Mouse (Mus musculus) embryonic facial prominence, embryonic 12.5 days (tissue): ENCODE measurements around the gene Dcxr. TPM values are rescaled to one million over a fixed set of nuclear protein-coding genes. Genes with fewer than 3 reads are reported as not detected.
A peak's percentile ranks its signal among the peaks of the same experiment; 100 is the strongest.

Source experiments
- ATAC-seq: fragments of 200-750 bp; cut with Nextera tagmentation; 2 replicates; pipeline ENCODE4 v1.8.0; 2017; ENCODE audit not compliant: insufficient number of reproducible peaks, insufficient read depth, low FRiP score, low TSS enrichment
- H3K27ac ChIP-seq: fragments of 300-500 bp; sonication (generic); 2 replicates; pipeline ENCODE4 v1.5.1; 2016; ENCODE audit warnings: mild to moderate bottlenecking
- H3K27me3 ChIP-seq: fragments of 300-500 bp; sonication (generic); 2 replicates; pipeline ENCODE4 v1.6.1; 2016; ENCODE audit warnings: mild to moderate bottlenecking, moderate library complexity
- H3K36me3 ChIP-seq: fragments of 300-500 bp; sonication (generic); 2 replicates; pipeline ENCODE4 v1.6.1; 2016; ENCODE audit warnings: mild to moderate bottlenecking
- H3K4me1 ChIP-seq: fragments of 300-500 bp; sonication (generic); 2 replicates; pipeline ENCODE4 v1.6.1; 2016
- H3K4me2 ChIP-seq: fragments of 300-500 bp; sonication (generic); replicated peaks from 2 replicates; pipeline ENCODE4 v1.6.1; 2016; ENCODE audit warnings: mild to moderate bottlenecking, moderate library complexity
- H3K4me3 ChIP-seq: fragments of 300-500 bp; sonication (generic); 2 replicates; pipeline ENCODE4 v1.5.1; 2016; ENCODE audit warnings: mild to moderate bottlenecking
- H3K9ac ChIP-seq: fragments of 300-500 bp; sonication (generic); 2 replicates; pipeline ENCODE4 v1.6.1; 2016; ENCODE audit warnings: mild to moderate bottlenecking, moderate library complexity
- H3K9me3 ChIP-seq: fragments of 300-500 bp; sonication (generic); 2 replicates; pipeline ENCODE4 v1.6.1; 2016; ENCODE audit warnings: mild to moderate bottlenecking, moderate library complexity
- WGBS: fragments of 180-500 bp; shearing (Covaris S2); methylation state at CpG from one replicate; pipeline ENCODE4 v1.1.7; 2016; 5-methylcytosine and 5-hydroxymethylcytosine counted together
- polyA plus RNA-seq: library from polyadenylated mRNA; unstranded; fragments of >200 nt; fragmentation: Nextera tagmentation; extraction: Ambion mirVana; gene quantifications from 2 replicates; pipeline ENCODE4 v1.2.1, GENCODE M21; 2016

Dcxr gene
- polyA plus RNA-seq, 1 experiment from 2014 or later: 11.5 TPM

- no peaks in the 10 kb centered on the region for H3K27me3 ChIP-seq
- peak overlapping the region; percentile 31; the same call in 1 of the 2 replicates for H3K9ac ChIP-seq
- peak overlapping the region; percentile 70 for H3K27ac ChIP-seq
- ATAC-seq: peak; percentile 48; the same call in 1 of the 2 replicates
- no peaks in the 10 kb centered on the region for H3K9me3 ChIP-seq
- H3K36me3 ChIP-seq: peaks cover 29% of the 10 kb centered on the region
- WGBS: 15% methylated on average over 8 of the region's 8 CpGs
- H3K4me1 ChIP-seq: peaks cover 48% of the 10 kb centered on the region
- no peak overlapping the region for H3K4me3 ChIP-seq
- 0 out of 2 replicates have a peak overlapping the region, but pooled peaks have one; percentile 0 for H3K4me2 ChIP-seq
These were observed 22.4 kb downstream of the Dcxr start for GRCm38 (mm10) chr11:120704486-120705325.

- no peak for ATAC-seq
- Histone ChIP-seq H3K4me1 (peaks cover 48% of the 10 kb centered on the region), H3K4me3 (no peak overlapping the region), H3K36me3 (peaks cover 29% of the 10 kb centered on the region), H3K4me2 (0 out of 2 replicates have a peak overlapping the region, but pooled peaks have one; percentile 0), H3K27me3 (no peaks in the 10 kb centered on the region), H3K9me3 (no peaks in the 10 kb centered on the region), H3K9ac (peak overlapping the region; percentile 31; the same call in 1 of the 2 replicates), H3K27ac (peak overlapping the region; percentile 70)
- WGBS: 25% methylated on average over 15 of the region's 15 CpGs
These were observed 23.2 kb downstream of the Dcxr start for GRCm38 (mm10) chr11:120703696-120704454.

- no peak for ATAC-seq
- Histone ChIP-seq H3K4me1 (peaks cover 17% of the 10 kb centered on the region), H3K9ac (peak overlapping the region; percentile 4; the same call in 1 of the 2 replicates), H3K27ac (no peak overlapping the region; the same call in 1 of the 2 replicates), H3K27me3 (no peaks in the 10 kb centered on the region), H3K4me3 (no peak overlapping the region), H3K9me3 (no peaks in the 10 kb centered on the region), H3K36me3 (peaks cover 53% of the 10 kb centered on the region), H3K4me2 (no peak overlapping the region)
- WGBS: 63% methylated on average over 10 of the region's 10 CpGs
These were observed 29.3 kb downstream of the Dcxr start for GRCm38 (mm10) chr11:120697741-120698140.

- Histone ChIP-seq H3K27me3 (no peaks in the 10 kb centered on the region), H3K4me2 (no peak overlapping the region), H3K27ac (no peak overlapping the region), H3K9ac (no peak overlapping the region), H3K36me3 (peaks cover 46% of the 10 kb centered on the region), H3K4me1 (peaks cover 17% of the 10 kb centered on the region), H3K4me3 (no peak overlapping the region), H3K9me3 (no peaks in the 10 kb centered on the region)
- WGBS: 95% methylated on average over 6 of the region's 6 CpGs
- ATAC-seq: no peak
These were observed 30.5 kb downstream of the Dcxr start for GRCm38 (mm10) chr11:120696568-120696967.

- 35% methylated on average over 12 of the region's 12 CpGs for whole genome bisulfite sequencing
- Histone ChIP-seq H3K27me3 (no peaks in the 10 kb centered on the region), H3K9me3 (no peaks in the 10 kb centered on the region), H3K9ac (no peak overlapping the region; the same call in 1 of the 2 replicates), H3K27ac (peak overlapping the region; percentile 68), H3K4me3 (no peak overlapping the region), H3K4me1 (peaks cover 17% of the 10 kb centered on the region), H3K36me3 (peaks cover 42% of the 10 kb centered on the region), H3K4me2 (no peak overlapping the region)
- no peak for ATAC-seq
These were observed 31.4 kb downstream of the Dcxr start for GRCm38 (mm10) chr11:120695641-120696040.

- no peaks in the 10 kb centered on the region for H3K27me3 ChIP-seq
- peaks cover 17% of the 10 kb centered on the region for H3K4me1 ChIP-seq
- no peak overlapping the region for H3K9ac ChIP-seq
- 18% methylated on average over 4 of the region's 4 CpGs for WGBS
- no peak overlapping the region for H3K4me2 ChIP-seq
- peak overlapping the region; percentile 68; the same call in 1 of the 2 replicates for H3K27ac ChIP-seq
- H3K36me3 ChIP-seq: peaks cover 46% of the 10 kb centered on the region
- ATAC-seq: no peak
- no peaks in the 10 kb centered on the region for H3K9me3 ChIP-seq
- no peak overlapping the region for H3K4me3 ChIP-seq
These were observed 31.9 kb downstream of the Dcxr start for GRCm38 (mm10) chr11:120695184-120695583.

GRCm38 (mm10) chr11:120693461-120693860, 33.6 kb downstream of the Dcxr start:
- WGBS: 71% methylated on average over 3 of the region's 3 CpGs
- peaks cover 51% of the 10 kb centered on the region for H3K36me3 ChIP-seq
- H3K4me2 ChIP-seq: no peak overlapping the region
- no peaks in the 10 kb centered on the region for H3K9me3 ChIP-seq
- H3K4me1 ChIP-seq: peaks cover 17% of the 10 kb centered on the region
- ATAC-seq: no peak
- H3K27ac ChIP-seq: no peak overlapping the region
- H3K27me3 ChIP-seq: no peaks in the 10 kb centered on the region
- H3K9ac ChIP-seq: no peak overlapping the region
- H3K4me3 ChIP-seq: no peak overlapping the region

GRCm38 (mm10) chr11:120692471-120693011, 34.5 kb downstream of the Dcxr start:
- no peak overlapping the region for H3K4me3 ChIP-seq
- no peak for ATAC-seq
- H3K4me2 ChIP-seq: no peak overlapping the region
- H3K9ac ChIP-seq: no peak overlapping the region
- H3K36me3 ChIP-seq: peaks cover 60% of the 10 kb centered on the region
- no peaks in the 10 kb centered on the region for H3K9me3 ChIP-seq
- H3K27ac ChIP-seq: no peak overlapping the region
- WGBS: 90% methylated on average over 4 of the region's 4 CpGs
- H3K4me1 ChIP-seq: peaks cover 13% of the 10 kb centered on the region
- H3K27me3 ChIP-seq: no peaks in the 10 kb centered on the region

GRCm38 (mm10) chr11:120689365-120689764, 37.7 kb downstream of the Dcxr start:
- H3K9me3 ChIP-seq: no peaks in the 10 kb centered on the region
- no peak overlapping the region for H3K4me2 ChIP-seq
- no peaks in the 10 kb centered on the region for H3K27me3 ChIP-seq
- no peaks in the 10 kb centered on the region; the same call in 1 of the 2 replicates for H3K4me1 ChIP-seq
- H3K36me3 ChIP-seq: peaks cover 52% of the 10 kb centered on the region
- 87% methylated on average over 3 of the region's 3 CpGs for WGBS
- no peak overlapping the region for H3K9ac ChIP-seq
- no peak for ATAC-seq
- no peak overlapping the region for H3K27ac ChIP-seq
- no peak overlapping the region for H3K4me3 ChIP-seq

GRCm38 (mm10) chr11:120686650-120687272, 40.3 kb downstream of the Dcxr start:
- WGBS: 64% methylated on average over 20 of the region's 20 CpGs
- Histone ChIP-seq H3K9ac (no peak overlapping the region), H3K9me3 (no peaks in the 10 kb centered on the region), H3K27me3 (no peaks in the 10 kb centered on the region), H3K4me1 (no peaks in the 10 kb centered on the region; the same call in 1 of the 2 replicates), H3K36me3 (peaks cover 62% of the 10 kb centered on the region), H3K27ac (peak overlapping the region; percentile 59; the same call in 1 of the 2 replicates), H3K4me2 (no peak overlapping the region), H3K4me3 (no peak overlapping the region)
- ATAC-seq: no peak

- Histone ChIP-seq H3K27ac (no peak overlapping the region), H3K4me1 (no peaks in the 10 kb centered on the region; the same call in 1 of the 2 replicates), H3K9me3 (no peaks in the 10 kb centered on the region), H3K4me2 (no peak overlapping the region), H3K4me3 (no peak overlapping the region), H3K27me3 (no peaks in the 10 kb centered on the region), H3K36me3 (peaks cover 70% of the 10 kb centered on the region), H3K9ac (no peak overlapping the region)
- 76% methylated on average over 2 of the region's 2 CpGs for WGBS
- no peak for ATAC-seq
These were observed 42.4 kb downstream of the Dcxr start for GRCm38 (mm10) chr11:120684660-120685059.
